Mouse (Mus musculus) bone marrow macrophage, adult 2 months (primary cell): Measurements from ENCODE around the gene Zg16.

Experiments used
- CTCF ChIP-seq: IDR thresholded peaks from 2 replicates; pipeline ENCODE4 v1.5.1; 2012; ENCODE audit warnings: low read depth, mild to moderate bottlenecking, low read length, moderate library complexity
- POLR2A ChIP-seq: IDR thresholded peaks from 2 replicates; pipeline ENCODE4 v1.6.1; 2012; ENCODE audit warnings: mild to moderate bottlenecking, low read depth, low read length, borderline replicate concordance

GRCm38 (mm10) chr7:127121911-127122270 is 34.8 kb upstream of the Zg16 start, which contains the start of gene Qprt:
- no peak for TF ChIP-seq CTCF
- no peak for TF ChIP-seq POLR2A
